Mouse (Mus musculus): Measurements from ENCODE around the gene Ppp1r1c. TPM values are rescaled to one million over a fixed set of nuclear protein-coding genes. Genes with fewer than 3 reads are reported as not detected.

Gene Ppp1r1c
- polyA plus RNA-seq, 2 experiments, result not detected

GRCm38 (mm10) chr2:79865275-79865999 is 157.9 kb downstream of the Ppp1r1c start:
- TF ChIP-seq CTCF (IDR thresholded peaks at IDR 0.05; ENCODE audit: low read depth) (peak; percentile 64), EP300 (IDR thresholded peaks at IDR 0.05; ENCODE audit: low read depth) (no peak)
- WGBS (ENCODE audit: insufficient replicate concordance), result 36% methylated on average over 9 of the region's 9 CpGs
- Histone ChIP-seq H3K4me2 (ENCODE audit: low read depth) (no peak overlapping the region), H3K4me3 (ENCODE audit: insufficient read depth in 1 of 2, low read depth in 2 of 2, low read length in 2 of 2) (no peak overlapping the region), H3K27ac (no peak overlapping the region), H3K9ac (replicated peaks) (no peak overlapping the region), H3K36me3 (replicated peaks; ENCODE audit: control insufficient read depth, insufficient read depth, low read depth) (no peaks in the 10 kb centered on the region), H3K9me3 (ENCODE audit: control insufficient read depth, low read length) (no peaks in the 10 kb centered on the region), H3K27me3 (ENCODE audit: control insufficient read depth, insufficient read depth, low read length) (no peaks in the 10 kb centered on the region), H3K4me1 (replicated peaks; ENCODE audit: control insufficient read depth in 2 of 2, insufficient read depth in 2 of 2, low read length in 1 of 2) (no peaks in the 10 kb centered on the region)
- DNase-seq (ENCODE audit: low read depth in 3 of 3, low spot score in 3 of 3) (peak; percentile 2 to 7 (median 6)), ATAC-seq (ENCODE audit: insufficient read depth) (0 out of 2 replicates have a peak, but pooled peaks have one; percentile 26)

Other genes with a start within 250 kb of the Ppp1r1c start
- gene Itprid2, start 72.4 kb upstream of the Ppp1r1c start, polyA plus RNA-seq (2012; rRNA removed), result 1.2 and 1.7 TPM in 2 replicates
- 3.6 TPM in 2 replicates for gene Itprid2, start 72.4 kb upstream of the Ppp1r1c start, polyA plus RNA-seq (2014; fragmentation: Nextera tagmentation; extraction: Ambion mirVana)